Mouse (Mus musculus) B cell, adult (primary cell): ENCODE data around the gene Samd1. TPM values are rescaled to one million over a fixed set of nuclear protein-coding genes. Genes with fewer than 3 reads are reported as not detected.

Experiments used
- total RNA-seq: library from RNA; stranded (reverse); gene quantifications from 4 replicates; pipeline ENCODE4 v1.2.4, GENCODE M21; 2023; ENCODE audit not compliant: inconsistent age

Samd1 gene
- total RNA-seq = 50.7 to 56.9 TPM (median 54.5 TPM) in 4 replicates

DNA sequence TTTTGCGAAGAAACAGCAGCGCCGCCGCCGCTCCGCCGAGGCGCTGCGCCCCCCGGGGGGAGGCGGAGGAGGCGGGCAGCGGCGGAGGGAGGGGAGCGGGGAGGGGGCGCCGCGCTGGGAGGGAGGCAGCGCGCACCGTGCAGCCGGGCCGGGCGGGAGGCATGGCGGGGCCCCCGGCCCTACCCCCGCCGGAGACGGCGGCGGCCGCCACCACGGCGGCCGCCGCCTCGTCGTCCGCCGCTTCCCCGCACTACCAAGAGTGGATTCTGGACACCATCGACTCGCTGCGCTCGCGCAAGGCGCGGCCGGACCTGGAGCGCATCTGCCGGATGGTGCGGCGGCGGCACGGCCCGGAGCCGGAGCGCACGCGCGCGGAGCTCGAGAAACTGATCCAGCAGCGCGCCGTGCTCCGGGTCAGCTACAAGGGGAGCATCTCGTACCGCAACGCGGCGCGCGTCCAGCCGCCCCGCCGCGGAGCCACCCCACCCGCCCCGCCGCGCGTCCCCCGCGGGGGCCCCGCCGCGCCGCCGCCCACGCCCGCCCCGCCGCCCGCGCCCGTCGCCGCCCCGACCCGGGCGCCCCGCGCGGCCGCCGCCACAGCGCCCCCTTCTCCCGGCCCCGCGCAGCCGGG lies at the start of gene Samd1:
TSS of gene Samd1 (plus strand) at position 162 of the 631 bp plus-strand sequence.

DNA sequence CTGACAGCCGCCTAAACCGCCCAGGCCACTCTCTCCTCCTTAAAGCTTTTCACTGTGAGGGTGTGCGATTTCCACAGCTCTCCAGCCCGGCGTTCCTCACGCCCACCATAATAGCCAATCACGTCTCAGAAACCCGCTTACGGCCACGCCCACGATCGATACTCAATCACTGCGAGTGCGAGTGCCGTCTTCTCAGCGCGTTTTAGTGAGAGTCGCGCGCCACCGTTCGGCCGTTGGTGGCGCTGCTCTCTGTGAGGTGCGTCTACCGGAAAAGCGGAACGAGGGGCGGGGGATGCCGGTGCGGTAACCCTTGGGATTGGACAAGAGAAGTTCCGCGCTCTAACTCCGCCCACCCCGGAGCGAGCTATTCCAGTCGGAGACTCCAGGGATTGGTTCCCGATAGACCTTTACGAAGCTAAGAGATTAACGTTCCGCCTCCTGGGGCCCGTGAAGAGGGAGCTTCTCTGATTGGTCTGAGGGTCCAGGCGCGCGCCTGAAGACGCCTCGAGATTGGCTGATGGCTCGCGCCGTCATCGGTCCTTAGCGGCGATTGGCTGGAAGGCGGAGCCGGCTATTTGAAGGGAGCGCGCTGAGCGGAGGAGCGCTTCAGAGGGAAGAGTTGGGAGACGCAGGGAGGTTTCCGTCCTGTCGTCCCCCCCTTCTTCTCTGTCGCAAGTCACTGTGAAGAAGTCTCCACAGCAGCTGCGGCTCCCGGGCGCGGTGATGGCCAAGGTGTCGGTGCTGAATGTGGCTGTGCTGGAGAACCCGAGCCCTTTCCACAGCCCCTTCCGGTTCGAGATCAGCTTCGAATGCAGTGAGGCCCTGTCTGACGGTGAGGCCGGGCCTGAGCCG lies 42.1 kb upstream of the Samd1 start, which contains the start of the genes Gm10644 and Asf1b:
TSS of gene Gm10644 (minus strand) at position 100 of the 852 bp plus-strand sequence.
TSS of gene Asf1b (plus strand) at position 402 of the 852 bp plus-strand sequence.

DNA sequence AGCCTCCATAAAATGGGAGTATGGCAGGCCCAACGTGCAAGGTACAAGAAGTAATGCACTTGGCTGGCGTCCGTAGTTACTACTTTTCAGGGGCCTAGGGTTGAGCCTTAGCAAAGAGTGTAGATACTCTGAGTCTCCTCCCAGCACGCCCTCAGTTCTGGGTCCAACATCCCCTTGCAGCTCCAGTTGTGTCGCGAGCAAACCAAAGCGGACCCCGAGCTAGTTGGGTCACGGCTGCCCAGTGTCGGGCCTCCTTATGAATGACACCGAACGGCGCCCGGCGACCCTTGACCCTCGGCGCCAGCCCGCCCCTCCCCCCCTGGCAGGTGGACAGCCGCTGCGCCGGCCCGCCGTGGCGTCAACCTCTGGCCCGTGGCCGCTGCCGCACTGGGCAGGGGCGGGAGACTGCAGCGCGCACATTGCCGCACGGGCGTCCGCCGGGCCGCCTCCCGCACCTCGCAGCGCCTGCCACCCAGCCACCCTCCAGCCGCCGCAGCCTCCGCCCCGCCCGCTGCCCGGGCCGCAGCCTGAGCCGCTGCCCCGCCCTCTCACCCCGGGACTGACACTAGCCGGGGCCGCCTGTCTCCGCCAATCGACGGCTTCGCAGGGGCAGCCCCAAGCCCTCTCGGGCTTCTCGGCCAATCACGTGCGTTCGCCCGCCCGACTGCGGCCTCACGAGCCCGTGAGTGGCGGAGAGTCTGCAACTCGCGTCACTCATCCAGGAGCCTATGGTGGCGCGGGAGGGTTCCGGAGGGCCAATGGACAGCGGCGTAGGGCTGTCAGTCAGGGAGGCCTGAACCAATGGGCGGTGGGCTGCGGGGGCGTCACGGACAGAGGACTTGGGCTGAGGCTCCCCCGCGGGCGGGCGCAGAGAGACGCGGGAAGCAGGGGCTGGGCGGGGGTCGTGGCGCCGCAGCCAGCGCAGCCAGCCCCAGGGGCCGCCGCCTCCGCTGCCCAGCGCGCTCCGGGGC lies 25.0 kb upstream of the Samd1 start, which contains the start of gene Prkaca:
TSS of gene Prkaca (plus strand) at position 844 of the 971 bp plus-strand sequence.

DNA sequence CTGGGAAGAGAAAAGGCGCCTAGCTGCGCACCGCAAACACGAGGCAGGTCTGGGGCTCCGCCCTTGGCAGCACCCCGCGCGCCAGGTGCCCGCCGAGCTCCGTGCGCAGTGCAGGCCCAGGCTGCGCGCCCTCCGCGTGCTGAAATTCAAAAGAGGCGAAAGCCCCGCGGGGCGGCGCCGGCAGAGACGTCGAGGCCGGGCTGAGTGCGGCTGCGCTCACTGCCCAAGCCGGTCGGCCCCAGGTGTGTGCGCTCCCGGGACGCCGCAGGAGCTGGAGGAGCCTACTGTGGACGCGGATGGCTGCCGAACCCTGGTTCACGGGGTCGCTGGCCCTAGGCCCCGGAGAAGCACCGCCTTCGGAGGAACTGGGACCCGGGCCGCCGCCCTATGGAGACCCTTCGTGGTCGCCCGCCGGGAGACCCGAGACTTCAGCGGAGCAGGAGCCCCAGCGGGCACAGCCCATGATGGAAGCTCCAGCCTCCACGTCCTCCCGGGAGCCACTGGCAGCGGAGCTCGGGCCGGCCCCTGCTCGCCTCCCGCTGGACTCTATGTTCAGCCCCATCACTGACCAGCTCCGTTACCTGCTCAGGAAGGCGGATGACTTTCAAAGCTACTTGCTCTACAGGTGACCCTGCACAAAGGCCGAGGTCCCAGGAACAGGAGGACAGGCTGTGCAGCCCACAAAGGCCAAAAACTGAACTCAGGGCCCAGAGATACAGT lies 4.0 kb downstream of the Samd1 start, which contains the start of gene 1700067K01Rik:
TSS of gene 1700067K01Rik (plus strand) at position 222 of the 720 bp plus-strand sequence.

DNA sequence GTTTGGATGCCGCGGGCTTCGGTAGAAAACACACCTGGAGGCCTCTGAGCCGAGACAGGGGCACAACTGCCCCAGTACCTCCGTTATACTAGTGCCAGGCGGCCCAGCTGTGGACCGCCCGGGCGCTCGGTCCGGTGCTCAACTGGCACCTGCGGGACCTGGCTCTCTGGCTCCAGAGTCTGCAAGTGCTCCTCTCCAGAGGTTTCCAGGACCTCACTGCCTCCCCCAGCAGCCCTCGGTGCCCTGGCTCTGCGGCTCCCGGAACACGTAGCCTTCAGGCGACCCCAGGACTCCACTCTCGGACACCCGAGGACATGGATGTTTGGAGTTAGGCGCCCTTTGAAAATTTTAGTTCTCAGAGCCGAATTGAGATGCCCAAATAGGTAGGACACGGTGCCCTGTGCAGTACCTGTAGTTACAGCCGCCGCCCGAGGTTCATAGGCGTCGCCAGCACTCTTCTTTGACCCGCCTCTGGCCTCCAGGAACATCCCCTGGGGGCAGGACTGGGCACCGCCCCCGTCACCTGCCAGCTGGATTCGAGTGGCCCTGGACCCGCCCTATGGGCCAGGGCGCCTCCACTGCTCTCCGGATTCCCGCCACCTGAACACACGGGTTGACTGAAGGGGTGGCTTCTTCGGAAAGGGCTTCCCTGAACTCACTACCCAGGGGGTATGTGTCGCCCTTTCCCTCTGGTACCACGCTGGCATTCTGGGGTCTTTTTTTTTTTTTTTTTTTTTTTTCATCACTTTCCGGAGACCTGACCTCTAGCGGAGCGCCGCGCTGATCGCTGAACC lies 14.4 kb downstream of the Samd1 start, which contains the start of gene 2210011C24Rik:
TSS of gene 2210011C24Rik (minus strand) at position 467 of the 794 bp plus-strand sequence.

DNA sequence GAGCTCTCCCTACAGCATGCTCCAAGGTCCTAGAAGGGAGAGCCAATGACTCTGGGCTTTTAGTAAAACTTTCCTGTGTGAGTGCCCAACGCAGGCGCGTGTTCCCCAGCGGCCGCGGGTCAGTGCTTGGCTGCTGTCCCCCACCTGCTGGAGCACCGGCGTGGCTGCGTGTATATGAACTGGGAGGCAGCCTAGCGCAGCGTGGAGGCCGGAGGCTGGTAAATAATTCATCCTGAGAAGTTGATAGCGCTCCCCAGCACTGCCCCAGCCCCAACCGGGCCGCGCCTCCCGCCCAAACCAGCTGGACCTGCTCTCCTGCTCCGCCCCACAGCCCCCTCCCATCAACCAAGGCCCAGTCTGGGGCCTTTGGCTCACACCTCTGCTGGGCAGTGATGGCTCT lies 23.6 kb downstream of the Samd1 start, which contains the start of gene Palm3:
TSS of gene Palm3 (plus strand) at position 376 of the 400 bp plus-strand sequence.

DNA sequence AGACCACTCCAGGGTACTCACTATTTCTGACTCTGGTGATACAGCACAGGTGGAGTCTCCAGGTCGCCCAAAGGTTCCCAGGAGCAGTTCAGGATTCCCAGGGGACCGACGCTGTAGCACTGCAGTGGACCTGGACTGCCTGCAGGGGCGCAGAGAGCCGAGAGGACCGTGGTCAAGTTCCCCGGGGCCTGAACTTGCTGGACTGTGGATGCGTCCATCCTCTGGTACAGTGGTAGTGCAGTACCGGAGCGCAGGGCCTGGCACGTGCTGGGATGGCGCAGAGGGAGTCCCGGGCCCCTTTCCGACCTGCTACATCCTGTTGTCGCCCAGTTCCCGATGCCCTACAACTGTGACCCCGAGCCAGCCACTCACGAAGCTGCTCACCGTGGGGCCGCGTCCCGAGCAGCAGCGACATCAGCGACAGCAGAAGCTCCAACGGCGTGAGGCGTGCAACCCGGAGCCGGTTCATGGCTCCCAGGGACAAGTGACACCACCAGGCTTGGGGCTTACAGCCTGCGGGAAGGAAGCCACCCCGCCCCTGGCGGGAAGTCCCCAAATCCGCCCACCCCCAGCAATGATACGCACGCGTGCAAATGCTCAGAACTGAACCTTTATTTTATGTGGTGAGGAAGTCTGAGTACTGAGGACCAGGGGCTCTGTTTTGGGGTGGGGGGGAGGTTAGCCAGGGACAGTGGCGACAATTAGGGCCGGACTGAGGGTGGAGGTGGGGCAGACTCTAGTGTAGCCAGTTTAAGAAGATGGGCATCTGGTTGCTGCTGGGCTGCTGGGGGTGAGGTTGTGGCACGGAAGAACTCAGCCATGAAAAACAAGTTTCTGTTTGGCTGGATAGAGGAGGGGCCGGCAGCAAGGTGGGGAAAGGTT lies 44.8 kb downstream of the Samd1 start, which contains the start of gene Il27ra:
TSS of gene Il27ra (minus strand) at position 524 of the 882 bp plus-strand sequence.

DNA sequence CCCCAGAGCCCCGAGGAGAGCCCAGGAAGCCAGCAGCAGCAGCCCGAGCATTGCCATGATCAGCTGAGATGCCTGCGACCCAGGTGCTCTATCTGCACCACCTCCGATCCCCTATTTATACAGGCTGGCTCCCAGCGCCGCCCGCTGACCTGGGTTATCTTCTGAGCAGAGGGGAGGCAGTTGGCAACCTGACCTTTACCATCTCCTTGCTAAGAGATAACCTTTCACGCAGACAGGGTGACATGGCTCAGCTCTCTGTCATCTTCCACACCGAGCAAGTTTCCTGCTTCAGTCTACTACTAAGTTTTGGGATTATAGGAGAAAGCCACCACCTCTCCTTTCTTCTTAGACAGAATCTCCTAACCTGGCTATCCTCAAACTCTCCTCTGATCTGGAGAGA lies 47.4 kb downstream of the Samd1 start, which contains the start of gene Rln3:
TSS of gene Rln3 (minus strand) at position 101 of the 400 bp plus-strand sequence.

Other genes with a start within 250 kb of the Samd1 start
- 4.0 to 9.1 TPM (median 5.7 TPM) in 4 replicates for gene Adgrl1, start 97.6 kb upstream of the Samd1 start, total RNA-seq
- 1.0 to 2.6 TPM (median 1.3 TPM) in 4 replicates for gene Gm10644, start 42.5 kb upstream of the Samd1 start, total RNA-seq
- 8.9 to 13.0 TPM (median 11.5 TPM) in 4 replicates for gene Asf1b, start 42.2 kb upstream of the Samd1 start, total RNA-seq
- gene Prkaca, start 24.7 kb upstream of the Samd1 start, total RNA-seq = 45.8 to 49.4 TPM (median 48.8 TPM) in 4 replicates
- 0.51 to 1.3 TPM (median 0.92 TPM) in 4 replicates for gene 1700067K01Rik, start 3.8 kb downstream of the Samd1 start, total RNA-seq
- gene 2210011C24Rik, start 14.5 kb downstream of the Samd1 start, total RNA-seq = not detected in 4 replicates
- gene Palm3, start 23.8 kb downstream of the Samd1 start, total RNA-seq = 0.21 TPM in 1 of 4 replicates, not detected in the others
- 90.8 to 101 TPM (median 92.9 TPM) in 4 replicates for gene Il27ra, start 44.9 kb downstream of the Samd1 start, total RNA-seq
- not detected in 4 replicates for gene Rln3, start 47.3 kb downstream of the Samd1 start, total RNA-seq
- 6.1 to 8.0 TPM (median 6.4 TPM) in 4 replicates for gene Gm10643, start 67.5 kb downstream of the Samd1 start, total RNA-seq
- 86.3 to 95.7 TPM (median 91.8 TPM) in 4 replicates for gene Rfx1, start 69.2 kb downstream of the Samd1 start, total RNA-seq
- 48.9 to 55.8 TPM (median 52.6 TPM) in 4 replicates for gene Dcaf15, start 107.1 kb downstream of the Samd1 start, total RNA-seq
- gene Podnl1, start 128.3 kb downstream of the Samd1 start, total RNA-seq = not detected in 4 replicates
- 33.0 to 37.2 TPM (median 35.2 TPM) in 4 replicates for gene Cc2d1a, start 150.3 kb downstream of the Samd1 start, total RNA-seq
- 0.63 to 3.4 TPM (median 1.6 TPM) in 4 replicates for gene 4930432K21Rik, start 150.4 kb downstream of the Samd1 start, total RNA-seq
- gene Nanos3, start 187.5 kb downstream of the Samd1 start, total RNA-seq = not detected in 4 replicates
- 25.3 to 28.1 TPM (median 26.9 TPM) in 4 replicates for gene Zswim4, start 239.4 kb downstream of the Samd1 start, total RNA-seq